Mouse (Mus musculus): ENCODE measurements around the gene Celf5. TPM values are rescaled to one million over a fixed set of nuclear protein-coding genes. Genes with fewer than 3 reads are reported as not detected.

Gene Celf5
- polyA plus RNA-seq, 1 experiment from 2014 or later: 64.4 TPM

DNA sequence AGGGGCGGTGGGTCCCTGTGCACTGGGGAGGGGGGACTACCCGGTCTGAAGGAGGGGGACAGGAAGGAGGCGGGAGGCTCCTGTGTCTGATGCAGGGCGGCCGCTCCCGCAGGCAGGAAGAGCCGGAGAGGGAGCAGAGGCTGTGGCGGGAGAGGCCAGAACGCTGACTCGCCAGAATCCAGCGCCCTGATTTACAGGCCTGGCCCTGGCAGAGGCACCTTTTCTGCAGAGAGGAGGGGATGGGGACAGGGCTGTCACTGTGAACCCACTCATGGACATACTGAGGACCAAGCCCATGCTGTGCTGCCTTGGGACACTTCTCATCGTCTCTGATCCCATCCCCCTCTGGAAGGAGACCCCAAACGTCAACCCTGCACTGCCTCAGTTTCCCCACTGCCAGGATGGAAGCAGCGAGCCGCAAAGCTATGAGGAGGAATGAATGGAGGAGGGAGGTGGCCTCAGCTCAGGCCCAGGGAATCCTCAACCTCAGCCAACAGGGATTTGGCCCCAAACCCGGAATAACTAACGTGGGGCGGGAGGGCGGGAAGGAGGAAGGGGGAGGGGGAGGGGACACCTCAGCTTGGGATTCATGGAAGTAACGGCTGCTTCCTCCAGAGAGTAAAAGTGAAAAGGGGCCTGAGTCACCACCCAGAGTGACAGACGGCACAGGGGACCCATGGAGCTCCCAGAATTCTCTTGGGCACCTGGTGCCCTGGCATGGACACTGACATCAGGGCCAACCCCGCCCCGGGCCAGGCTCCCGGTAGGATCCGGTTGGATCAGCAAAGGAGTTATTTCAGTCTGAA is 58.1 kb downstream of the Celf5 start:
- 0 out of 2 replicates have a peak overlapping the region, but pooled peaks have one; percentile 22 for H3K27ac ChIP-seq (ENCODE audit: low read depth, low read length)

DNA sequence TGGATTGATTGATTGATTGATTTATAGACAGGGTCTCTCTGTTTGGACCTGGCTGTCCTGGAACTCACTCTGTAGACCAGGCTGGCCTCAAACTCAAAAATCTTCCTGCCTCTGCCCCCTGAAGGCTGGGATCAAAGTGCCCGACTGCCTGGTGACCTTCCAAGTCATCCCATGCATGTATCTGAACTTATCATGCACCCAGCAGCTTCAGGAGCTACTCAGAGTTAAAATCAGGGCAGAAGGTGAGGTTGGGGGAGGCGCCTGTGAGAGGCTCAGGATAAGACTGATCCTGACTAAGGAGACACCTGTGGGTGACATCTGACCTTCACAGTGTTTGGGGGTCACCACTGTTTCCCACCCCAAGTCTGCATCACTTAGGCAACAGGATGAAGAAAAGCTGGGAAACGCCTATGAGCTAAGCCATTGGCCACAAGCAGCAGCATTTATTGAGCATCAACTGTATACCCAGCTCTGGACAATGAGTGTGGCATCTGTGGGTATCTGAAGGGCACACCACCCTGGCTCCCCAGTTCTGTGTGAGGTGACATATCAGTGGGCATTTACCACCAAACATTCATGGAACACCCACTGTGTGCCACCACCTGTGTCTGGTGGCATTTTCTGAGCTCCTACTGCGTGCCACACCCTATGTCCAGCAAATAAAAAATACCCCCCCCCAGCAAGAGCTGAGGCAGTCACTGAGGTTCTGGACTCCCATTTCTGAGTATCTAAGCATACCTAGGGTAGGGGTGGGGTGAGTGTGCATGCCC is 58.8 kb downstream of the Celf5 start:
- Histone ChIP-seq H3K27me3 (ENCODE audit: control insufficient read depth, insufficient read depth, low read length) (peaks cover 3% of the 10 kb centered on the region; the same call in 1 of the 2 replicates), H3K4me2 (ENCODE audit: low read depth, low read length) (0 out of 2 replicates have a peak overlapping the region, but pooled peaks have one; percentile 20), H3K36me3 (ENCODE audit: control insufficient read depth, insufficient read depth, low read length) (peaks cover 4% of the 10 kb centered on the region; the same call in 1 of the 2 replicates), H3K9ac (replicated peaks; ENCODE audit: low read depth, low read length) (no peak overlapping the region), H3K4me1 (ENCODE audit: control insufficient read depth, insufficient read depth, low read length) (peaks cover 26% of the 10 kb centered on the region), H3K27ac (ENCODE audit: low read depth, low read length) (no peak overlapping the region), H3K9me3 (ENCODE audit: control insufficient read depth, low read length) (no peaks in the 10 kb centered on the region), H3K4me3 (ENCODE audit: low read depth, low read length) (no peak overlapping the region)
- ATAC-seq (ENCODE audit: low read depth): no peak
- WGBS: 67% methylated on average over 4 of the region's 4 CpGs

More for the DNA sequence above, 58.1 kb downstream of the Celf5 start:
- H3K4me3 ChIP-seq (ENCODE audit: low read depth, low read length): no peak overlapping the region
- H3K36me3 ChIP-seq (ENCODE audit: control insufficient read depth, insufficient read depth, low read length): peaks cover 4% of the 10 kb centered on the region; the same call in 1 of the 2 replicates
- no peaks in the 10 kb centered on the region for H3K9me3 ChIP-seq (ENCODE audit: control insufficient read depth, low read length)
- H3K4me1 ChIP-seq (ENCODE audit: control insufficient read depth, insufficient read depth, low read length): peaks cover 26% of the 10 kb centered on the region
- 3% methylated on average over 23 of the region's 25 CpGs for WGBS
- peak; percentile 12; the same call in 1 of the 2 replicates for ATAC-seq (ENCODE audit: low read depth)
- H3K4me2 ChIP-seq (ENCODE audit: low read depth, low read length): 0 out of 2 replicates have a peak overlapping the region, but pooled peaks have one; percentile 20
- H3K27me3 ChIP-seq (ENCODE audit: control insufficient read depth, insufficient read depth, low read length): peaks cover 3% of the 10 kb centered on the region; the same call in 1 of the 2 replicates
- no peak overlapping the region for H3K9ac ChIP-seq (replicated peaks; ENCODE audit: low read depth, low read length)

GRCm38 (mm10) chr10:81422661-81423217 is 59.8 kb downstream of the Celf5 start:
- H3K27ac ChIP-seq (ENCODE audit: low read depth, low read length): no peak overlapping the region
- H3K36me3 ChIP-seq (ENCODE audit: control insufficient read depth, insufficient read depth, low read length): peaks cover 4% of the 10 kb centered on the region; the same call in 1 of the 2 replicates
- no peak overlapping the region for H3K4me3 ChIP-seq (ENCODE audit: low read depth, low read length)
- no peak for ATAC-seq (ENCODE audit: low read depth)
- no peaks in the 10 kb centered on the region for H3K9me3 ChIP-seq (ENCODE audit: control insufficient read depth, low read length)
- H3K4me2 ChIP-seq (ENCODE audit: low read depth, low read length): no peak overlapping the region
- WGBS: 83% methylated on average over 3 of the region's 3 CpGs
- H3K27me3 ChIP-seq (ENCODE audit: control insufficient read depth, insufficient read depth, low read length): peaks cover 3% of the 10 kb centered on the region; the same call in 1 of the 2 replicates
- H3K4me1 ChIP-seq (ENCODE audit: control insufficient read depth, insufficient read depth, low read length): peaks cover 30% of the 10 kb centered on the region
- no peak overlapping the region for H3K9ac ChIP-seq (replicated peaks; ENCODE audit: low read depth, low read length)

GRCm38 (mm10) chr10:81422191-81422590 is 60.3 kb downstream of the Celf5 start:
- Histone ChIP-seq H3K4me3 (ENCODE audit: low read depth, low read length) (no peak overlapping the region), H3K27me3 (ENCODE audit: control insufficient read depth, insufficient read depth, low read length) (peaks cover under 1% of the 10 kb centered on the region; the same call in 1 of the 2 replicates), H3K9me3 (ENCODE audit: control insufficient read depth, low read length) (no peaks in the 10 kb centered on the region), H3K27ac (ENCODE audit: low read depth, low read length) (no peak overlapping the region), H3K4me1 (ENCODE audit: control insufficient read depth, insufficient read depth, low read length) (peaks cover 28% of the 10 kb centered on the region), H3K36me3 (ENCODE audit: control insufficient read depth, insufficient read depth, low read length) (peaks cover 4% of the 10 kb centered on the region; the same call in 1 of the 2 replicates), H3K9ac (replicated peaks; ENCODE audit: low read depth, low read length) (no peak overlapping the region), H3K4me2 (ENCODE audit: low read depth, low read length) (no peak overlapping the region)
- WGBS: 88% methylated on average over 6 of the region's 6 CpGs
- no peak for ATAC-seq (ENCODE audit: low read depth)

- Histone ChIP-seq H3K4me3 (ENCODE audit: low read depth, low read length) (no peak overlapping the region), H3K27me3 (ENCODE audit: control insufficient read depth, insufficient read depth, low read length) (no peaks in the 10 kb centered on the region), H3K9ac (replicated peaks; ENCODE audit: low read depth, low read length) (no peak overlapping the region), H3K9me3 (ENCODE audit: control insufficient read depth, low read length) (no peaks in the 10 kb centered on the region), H3K4me1 (ENCODE audit: control insufficient read depth, insufficient read depth, low read length) (peaks cover 28% of the 10 kb centered on the region), H3K4me2 (ENCODE audit: low read depth, low read length) (no peak overlapping the region), H3K36me3 (ENCODE audit: control insufficient read depth, insufficient read depth, low read length) (peaks cover 4% of the 10 kb centered on the region; the same call in 1 of the 2 replicates), H3K27ac (ENCODE audit: low read depth, low read length) (no peak overlapping the region)
- WGBS: 80% methylated on average over 5 of the region's 5 CpGs
- no peak for ATAC-seq (ENCODE audit: low read depth)
Measured at GRCm38 (mm10) chr10:81421797-81422100, 60.8 kb downstream of the Celf5 start.

- Histone ChIP-seq H3K9me3 (ENCODE audit: control insufficient read depth, low read length) (no peaks in the 10 kb centered on the region), H3K4me3 (ENCODE audit: low read depth, low read length) (no peak overlapping the region), H3K27ac (ENCODE audit: low read depth, low read length) (no peak overlapping the region), H3K9ac (replicated peaks; ENCODE audit: low read depth, low read length) (no peak overlapping the region), H3K36me3 (ENCODE audit: control insufficient read depth, insufficient read depth, low read length) (peaks cover 4% of the 10 kb centered on the region; the same call in 1 of the 2 replicates), H3K4me1 (ENCODE audit: control insufficient read depth, insufficient read depth, low read length) (peaks cover 24% of the 10 kb centered on the region), H3K27me3 (ENCODE audit: control insufficient read depth, insufficient read depth, low read length) (no peaks in the 10 kb centered on the region), H3K4me2 (ENCODE audit: low read depth, low read length) (no peak overlapping the region)
- ATAC-seq (ENCODE audit: low read depth): no peak
- 82% methylated on average over 4 of the region's 4 CpGs for WGBS
Measured at GRCm38 (mm10) chr10:81421041-81421796, 61.3 kb downstream of the Celf5 start.

- H3K9ac ChIP-seq (replicated peaks; ENCODE audit: low read depth, low read length): no peak overlapping the region
- no peak overlapping the region for H3K4me3 ChIP-seq (ENCODE audit: low read depth, low read length)
- H3K4me1 ChIP-seq (ENCODE audit: control insufficient read depth, insufficient read depth, low read length): peaks cover 20% of the 10 kb centered on the region
- no peaks in the 10 kb centered on the region for H3K9me3 ChIP-seq (ENCODE audit: control insufficient read depth, low read length)
- 83% methylated on average over 40 of the region's 40 CpGs for WGBS
- no peak overlapping the region for H3K27ac ChIP-seq (ENCODE audit: low read depth, low read length)
- no peak for ATAC-seq (ENCODE audit: low read depth)
- H3K36me3 ChIP-seq (ENCODE audit: control insufficient read depth, insufficient read depth, low read length): peaks cover 4% of the 10 kb centered on the region; the same call in 1 of the 2 replicates
- no peaks in the 10 kb centered on the region for H3K27me3 ChIP-seq (ENCODE audit: control insufficient read depth, insufficient read depth, low read length)
- H3K4me2 ChIP-seq (ENCODE audit: low read depth, low read length): no peak overlapping the region
Measured at GRCm38 (mm10) chr10:81420191-81420767, 62.2 kb downstream of the Celf5 start.

All from neural tube, embryonic 14.5 days (tissue).